Mouse (Mus musculus) neural tube, embryonic 11.5 days (tissue): Measurements from ENCODE around the gene Dennd2c. TPM values are rescaled to one million over a fixed set of nuclear protein-coding genes. Genes with fewer than 3 reads are reported as not detected.

Experiments
- ATAC-seq: fragments of 200-750 bp; cut with Nextera tagmentation; 2 replicates; pipeline ENCODE4 v1.8.0; 2017; ENCODE audit warnings: moderate number of reproducible peaks, mild to moderate bottlenecking, moderate TSS enrichment, moderate library complexity; ENCODE audit not compliant: insufficient read depth, low FRiP score, low TSS enrichment
- DNase-seq: peaks from one replicate; pipeline ENCODE4 v3.0.0-alpha.2; 2015; ENCODE audit warnings: low spot score
- H3K27ac ChIP-seq: fragments of 300-500 bp; sonication (generic); 2 replicates; pipeline ENCODE4 v1.5.1; 2014; ENCODE audit warnings: low read depth, mild to moderate bottlenecking, low read length
- H3K27me3 ChIP-seq: fragments of 300-500 bp; sonication (generic); 2 replicates; pipeline ENCODE4 v1.6.1; 2014; ENCODE audit warnings: mild to moderate bottlenecking, low read length, mixed read lengths; ENCODE audit not compliant: control insufficient read depth, insufficient read depth
- H3K36me3 ChIP-seq: fragments of 300-500 bp; sonication (generic); 2 replicates; pipeline ENCODE4 v1.6.1; 2014; ENCODE audit warnings: mild to moderate bottlenecking, low read length, moderate library complexity, mixed read lengths; ENCODE audit not compliant: control insufficient read depth, insufficient read depth
- H3K4me1 ChIP-seq: fragments of 300-500 bp; sonication (generic); 2 replicates; pipeline ENCODE4 v1.6.1; 2014; ENCODE audit warnings: low read length, mixed read lengths; ENCODE audit not compliant: control insufficient read depth, insufficient read depth
- H3K4me2 ChIP-seq: fragments of 300-500 bp; sonication (generic); 2 replicates; pipeline ENCODE4 v1.6.1; 2014; ENCODE audit warnings: low read depth, mild to moderate bottlenecking, moderate library complexity
- H3K4me3 ChIP-seq: fragments of 300-500 bp; sonication (generic); 2 replicates; pipeline ENCODE4 v1.5.1; 2014; ENCODE audit warnings: low read depth, low read length
- H3K9ac ChIP-seq: fragments of 300-500 bp; sonication (generic); 2 replicates; pipeline ENCODE4 v1.6.1; 2014; ENCODE audit warnings: mild to moderate bottlenecking, low read length
- H3K9me3 ChIP-seq: fragments of 300-500 bp; sonication (generic); 2 replicates; pipeline ENCODE4 v1.6.1; 2016; ENCODE audit warnings: low read length; ENCODE audit not compliant: control insufficient read depth
- WGBS: fragments of 180-500 bp; shearing (Covaris S2); extraction: QIAGEN DNeasy Blood & Tissue Kit; methylation state at CpG from one replicate; pipeline ENCODE4 v1.1.7; 2014; 5-methylcytosine and 5-hydroxymethylcytosine counted together
- polyA plus RNA-seq: library from polyadenylated mRNA; unstranded; fragments of >200 nt; fragmentation: Nextera tagmentation; extraction: Ambion mirVana; gene quantifications from 2 replicates; pipeline ENCODE4 v1.2.1, GENCODE M21; 2014

The Dennd2c gene
- polyA plus RNA-seq, 1 experiment from 2014 or later = 2.8 TPM

DNA sequence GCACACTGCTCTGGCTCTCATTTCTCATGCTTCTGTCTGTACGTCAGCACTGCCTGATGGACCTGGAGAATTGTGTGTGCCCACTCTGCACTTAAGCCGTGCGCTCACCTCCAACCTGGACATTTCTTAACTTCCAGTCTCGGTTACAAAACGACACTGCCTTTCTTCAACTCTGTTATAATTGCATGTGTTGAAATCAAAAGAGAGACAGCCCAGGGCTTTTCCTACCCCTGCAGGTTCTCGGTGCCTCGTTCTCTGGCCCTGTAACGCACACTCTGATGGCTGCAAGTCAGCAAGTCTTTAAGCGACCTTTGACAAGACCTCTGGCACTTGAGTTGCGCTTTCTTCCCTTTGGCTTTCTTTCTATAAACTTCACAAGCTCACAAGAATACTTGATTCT, 40.0 kb downstream of the Dennd2c start:
- no peak for DNase-seq
- Histone ChIP-seq H3K4me3 (no peak overlapping the region), H3K9me3 (no peaks in the 10 kb centered on the region), H3K36me3 (no peaks in the 10 kb centered on the region), H3K27me3 (no peaks in the 10 kb centered on the region), H3K27ac (no peak overlapping the region), H3K9ac (no peak overlapping the region), H3K4me2 (no peak overlapping the region), H3K4me1 (no peaks in the 10 kb centered on the region)
- no peak for ATAC-seq
- WGBS = 91% methylated on average over 10 of the region's 10 CpGs

DNA sequence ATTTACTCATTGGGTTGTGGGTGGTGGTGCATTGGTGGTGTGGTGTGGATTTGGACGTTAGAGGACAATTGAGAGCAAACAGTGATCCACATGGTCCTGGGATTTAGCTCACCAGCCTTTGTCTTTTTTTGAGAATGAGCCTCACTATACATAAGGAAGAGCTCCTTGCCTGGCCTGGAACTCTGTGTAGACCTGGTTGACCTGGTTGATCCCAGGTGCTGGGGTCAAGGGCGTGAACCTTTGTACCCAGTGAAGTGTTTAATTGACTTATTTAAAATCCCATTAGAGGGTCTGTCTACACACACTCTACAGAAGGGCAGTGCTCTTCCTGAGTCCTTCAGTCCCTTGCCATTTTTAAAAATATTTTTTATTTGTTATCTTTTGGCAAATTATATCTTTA, 42.9 kb downstream of the Dennd2c start:
- Histone ChIP-seq H3K4me3 (no peak overlapping the region), H3K9me3 (no peaks in the 10 kb centered on the region), H3K27ac (no peak overlapping the region), H3K4me1 (no peaks in the 10 kb centered on the region), H3K27me3 (no peaks in the 10 kb centered on the region), H3K4me2 (no peak overlapping the region), H3K36me3 (no peaks in the 10 kb centered on the region), H3K9ac (no peak overlapping the region)
- ATAC-seq (no peak), DNase-seq (no peak)
- 72% methylated on average over 2 of the region's 2 CpGs for WGBS

DNA sequence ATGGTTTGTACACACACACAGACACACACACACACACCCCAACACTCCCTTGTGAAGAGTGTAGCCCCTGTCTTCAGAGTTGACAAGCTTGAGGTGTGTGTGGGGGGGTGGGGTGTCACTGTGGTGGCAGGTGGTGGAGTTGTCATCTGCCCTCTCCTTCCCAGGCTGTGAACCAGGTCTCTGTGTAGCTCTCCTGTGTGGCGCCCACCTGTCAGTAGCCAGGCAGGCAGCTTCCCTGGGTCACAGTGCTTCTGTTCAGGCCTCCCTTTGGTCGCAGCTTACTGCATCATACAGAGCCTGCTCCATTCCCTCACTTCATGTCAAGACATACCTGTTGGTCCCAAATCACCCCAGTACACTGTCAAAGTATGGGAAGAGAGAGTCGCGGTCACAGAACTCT, 43.4 kb downstream of the Dennd2c start:
- Histone ChIP-seq H3K36me3 (no peaks in the 10 kb centered on the region), H3K9ac (no peak overlapping the region), H3K4me1 (no peaks in the 10 kb centered on the region), H3K9me3 (no peaks in the 10 kb centered on the region), H3K4me2 (no peak overlapping the region), H3K4me3 (no peak overlapping the region), H3K27ac (no peak overlapping the region), H3K27me3 (no peaks in the 10 kb centered on the region)
- no peak for ATAC-seq
- 74% methylated on average over 4 of the region's 4 CpGs for WGBS
- DNase-seq = no peak

DNA sequence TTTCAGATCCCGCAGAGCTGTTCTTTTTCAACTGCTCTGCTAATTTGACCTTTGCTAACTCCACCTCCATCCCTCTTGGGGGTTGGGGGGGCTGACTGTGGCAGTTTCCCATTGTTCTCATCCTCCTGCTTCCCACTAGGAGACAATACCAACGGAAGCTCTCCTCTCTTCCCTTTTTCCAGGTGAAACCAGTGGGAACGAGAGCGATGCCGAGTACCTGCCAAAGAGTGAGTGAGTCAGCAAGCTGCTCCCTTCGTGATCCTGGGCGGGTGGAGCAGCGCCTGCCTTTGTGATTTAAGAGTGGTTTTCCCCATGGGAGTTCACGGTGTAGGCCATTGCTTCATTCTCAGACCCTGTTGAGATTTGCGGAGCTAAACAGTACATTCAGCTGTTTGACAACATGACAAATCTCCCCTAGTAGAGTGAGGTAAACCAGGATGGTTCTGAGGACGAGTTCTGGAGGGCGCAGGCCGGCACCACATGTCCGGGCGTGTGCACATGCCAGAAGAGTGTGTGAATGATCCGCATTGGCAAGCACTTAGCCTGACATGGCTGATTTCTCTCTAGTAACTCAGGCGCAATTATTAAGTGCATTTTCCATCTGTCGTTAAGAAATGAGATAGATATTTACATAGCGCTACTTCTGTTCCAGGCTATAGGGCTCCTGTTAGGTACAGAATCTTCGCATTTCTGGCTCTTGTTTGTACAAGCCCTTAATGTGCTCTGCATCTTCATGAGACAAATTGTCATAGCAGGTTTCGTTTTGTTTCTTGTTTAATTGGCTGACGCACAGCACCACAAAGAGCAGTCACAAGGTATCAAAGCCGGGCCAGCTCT, 44.1 kb downstream of the Dennd2c start:
- Histone ChIP-seq H3K4me3 (no peak overlapping the region), H3K9me3 (no peaks in the 10 kb centered on the region), H3K4me1 (no peaks in the 10 kb centered on the region), H3K27ac (no peak overlapping the region), H3K4me2 (no peak overlapping the region), H3K36me3 (no peaks in the 10 kb centered on the region), H3K27me3 (no peaks in the 10 kb centered on the region), H3K9ac (no peak overlapping the region)
- DNase-seq (no peak), ATAC-seq (no peak)
- 61% methylated on average over 23 of the region's 23 CpGs for WGBS

DNA sequence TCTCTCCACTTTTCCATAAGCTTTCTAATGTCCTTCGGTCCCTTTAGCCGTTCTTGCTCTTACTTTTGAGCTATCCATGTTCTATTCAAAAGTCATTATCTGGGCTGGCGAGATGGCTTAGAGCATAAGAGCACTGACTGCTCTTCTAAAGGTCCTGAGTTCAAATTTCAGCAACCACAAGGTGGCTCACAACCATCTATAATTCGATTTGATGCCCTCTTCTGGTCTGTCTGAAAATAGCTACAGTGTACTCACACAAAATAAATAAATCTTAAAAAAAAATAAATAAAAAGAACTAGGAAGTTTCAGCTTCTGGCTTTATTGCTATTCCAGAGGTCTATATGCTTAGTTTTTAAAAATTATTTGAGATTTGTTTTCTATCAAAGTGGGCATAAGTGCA, 45.4 kb downstream of the Dennd2c start:
- no peak for ATAC-seq
- H3K27me3 ChIP-seq = no peaks in the 10 kb centered on the region
- 84% methylated on average over 4 of the region's 4 CpGs for WGBS
- H3K4me2 ChIP-seq = no peak overlapping the region
- no peaks in the 10 kb centered on the region for H3K9me3 ChIP-seq
- no peaks in the 10 kb centered on the region for H3K36me3 ChIP-seq
- no peak overlapping the region for H3K4me3 ChIP-seq
- DNase-seq = no peak
- no peak overlapping the region for H3K9ac ChIP-seq
- H3K4me1 ChIP-seq = no peaks in the 10 kb centered on the region
- H3K27ac ChIP-seq = no peak overlapping the region

DNA sequence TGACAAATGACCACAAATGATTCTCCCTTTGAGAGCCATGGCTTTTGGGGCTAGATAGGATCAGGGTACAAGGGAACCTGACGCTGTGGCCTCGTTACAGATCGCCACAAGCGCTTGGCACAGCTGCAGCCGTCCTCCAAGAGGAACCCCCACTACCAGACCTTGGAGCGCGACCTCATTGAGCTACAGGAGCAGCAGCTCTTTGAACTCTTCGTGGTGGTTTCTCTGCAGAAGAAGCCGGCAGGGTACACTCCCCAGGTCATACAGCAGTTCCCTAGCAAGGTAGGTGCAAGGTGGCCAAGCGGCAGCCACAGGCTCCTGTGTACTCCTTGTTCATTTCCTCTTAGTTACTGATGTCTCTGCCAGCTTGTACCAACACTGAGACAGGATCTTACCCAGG, 46.5 kb downstream of the Dennd2c start:
- no peak overlapping the region for H3K4me3 ChIP-seq
- H3K9ac ChIP-seq = no peak overlapping the region
- H3K4me2 ChIP-seq = no peak overlapping the region
- H3K4me1 ChIP-seq = no peaks in the 10 kb centered on the region
- no peak overlapping the region for H3K27ac ChIP-seq
- no peaks in the 10 kb centered on the region for H3K36me3 ChIP-seq
- DNase-seq = no peak
- no peaks in the 10 kb centered on the region for H3K27me3 ChIP-seq
- H3K9me3 ChIP-seq = no peaks in the 10 kb centered on the region
- WGBS = 87% methylated on average over 10 of the region's 10 CpGs
- ATAC-seq = no peak

DNA sequence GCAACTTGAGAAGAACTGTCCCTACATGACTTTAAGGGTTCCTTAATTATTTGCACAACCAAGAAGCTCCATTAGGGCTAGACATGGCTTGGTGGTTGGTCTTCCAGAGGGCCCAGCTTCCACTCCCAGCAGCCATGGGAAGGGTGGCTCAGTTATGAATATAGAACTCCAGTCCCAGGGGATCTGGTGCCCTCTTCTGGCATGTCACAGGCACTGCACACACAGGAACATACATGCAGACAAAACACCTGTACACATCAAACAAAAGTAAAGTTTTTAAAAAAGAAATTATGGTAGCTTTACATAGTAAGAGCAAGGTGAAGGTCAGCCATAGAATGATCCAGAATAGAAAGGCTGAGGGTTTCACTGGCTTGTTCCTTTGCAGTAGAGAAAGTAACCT, 51.4 kb downstream of the Dennd2c start:
- no peaks in the 10 kb centered on the region for H3K27me3 ChIP-seq
- H3K36me3 ChIP-seq = no peaks in the 10 kb centered on the region
- DNase-seq (no peak), ATAC-seq (no peak)
- H3K9ac ChIP-seq = no peak overlapping the region
- no peak overlapping the region for H3K4me2 ChIP-seq
- H3K4me3 ChIP-seq = no peak overlapping the region
- no peaks in the 10 kb centered on the region for H3K9me3 ChIP-seq
- no peak overlapping the region for H3K27ac ChIP-seq
- no peaks in the 10 kb centered on the region for H3K4me1 ChIP-seq

DNA sequence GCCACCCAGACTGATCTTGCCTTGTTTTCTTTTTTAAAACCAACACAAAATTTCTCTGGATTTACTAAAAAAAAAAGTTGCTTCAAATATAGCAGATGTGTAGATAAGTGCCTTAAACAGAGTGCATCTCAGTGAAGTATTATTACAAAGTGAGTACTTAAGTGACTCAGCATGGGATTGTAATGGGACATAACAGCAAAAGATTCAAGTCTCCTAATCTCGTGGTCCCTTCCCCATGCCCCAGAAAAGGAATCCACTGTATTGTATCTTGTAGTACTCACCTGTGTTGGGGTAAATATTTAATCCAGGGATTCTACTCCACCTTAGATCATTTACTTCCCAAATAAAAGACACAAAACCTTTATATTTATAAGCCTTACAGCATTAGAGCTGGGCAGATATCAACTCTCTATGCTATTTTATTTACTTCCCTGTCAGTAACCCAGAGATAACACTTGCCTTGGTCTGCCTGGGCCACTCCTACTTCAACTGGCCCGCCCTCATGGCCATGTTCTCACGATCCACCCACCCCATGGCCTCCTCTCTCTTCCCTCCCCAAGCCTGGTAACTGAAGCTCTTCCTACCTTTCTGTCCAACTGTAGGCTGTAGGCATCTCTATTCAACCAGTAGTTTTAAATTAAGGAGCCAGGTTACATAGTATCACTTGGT, 57.0 kb downstream of the Dennd2c start:
- H3K9ac ChIP-seq = no peak overlapping the region
- no peak for DNase-seq
- H3K4me1 ChIP-seq = no peaks in the 10 kb centered on the region
- H3K36me3 ChIP-seq = no peaks in the 10 kb centered on the region
- no peak for ATAC-seq
- WGBS = 60% methylated on average over 3 of the region's 3 CpGs
- no peak overlapping the region for H3K4me3 ChIP-seq
- no peak overlapping the region for H3K4me2 ChIP-seq
- no peaks in the 10 kb centered on the region for H3K27me3 ChIP-seq
- no peak overlapping the region for H3K27ac ChIP-seq
- H3K9me3 ChIP-seq = no peaks in the 10 kb centered on the region

DNA sequence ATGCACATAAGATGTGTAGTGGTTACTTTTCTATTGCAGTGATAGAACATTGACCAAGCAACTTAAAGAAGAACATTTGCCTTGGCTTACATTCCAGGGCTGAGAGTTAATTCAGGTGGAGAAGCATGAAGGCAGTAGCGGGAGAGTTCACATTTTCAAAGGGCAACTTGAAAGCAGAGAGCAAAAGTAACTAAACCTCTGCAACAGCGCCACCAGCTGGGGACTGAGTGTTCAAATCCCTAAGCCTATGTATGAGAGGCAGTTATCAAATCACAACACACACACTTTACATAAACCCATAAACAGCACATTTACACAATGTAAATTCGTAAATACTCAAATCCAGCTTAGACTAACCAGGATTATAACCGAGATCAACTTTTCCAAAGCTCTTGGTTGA, 67.4 kb downstream of the Dennd2c start:
- no peaks in the 10 kb centered on the region for H3K27me3 ChIP-seq
- no peak overlapping the region for H3K27ac ChIP-seq
- H3K9ac ChIP-seq = no peak overlapping the region
- H3K4me2 ChIP-seq = no peak overlapping the region
- no peak overlapping the region for H3K4me3 ChIP-seq
- 11% methylated on average over 4 of the region's 4 CpGs for WGBS
- ATAC-seq (no peak), DNase-seq (peak; percentile 87)
- no peaks in the 10 kb centered on the region for H3K9me3 ChIP-seq
- peaks cover 3% of the 10 kb centered on the region; the same call in 1 of the 2 replicates for H3K4me1 ChIP-seq
- no peaks in the 10 kb centered on the region; the same call in 1 of the 2 replicates for H3K36me3 ChIP-seq
